Mouse (Mus musculus) forebrain, postnatal 0 days (tissue): ENCODE data around the gene Ptgs1. TPM values are rescaled to one million over a fixed set of nuclear protein-coding genes. Genes with fewer than 3 reads are reported as not detected.

ENCODE experiments used
- ATAC-seq: fragments of 200-750 bp; cut with Nextera tagmentation; 2 replicates; pipeline ENCODE4 v1.8.0; 2017; ENCODE audit warnings: mild to moderate bottlenecking, moderate library complexity
- DNase-seq: peaks from one replicate; pipeline ENCODE4 v3.0.0-alpha.2; 2015
- H3K27ac ChIP-seq: fragments of 300-500 bp; sonication (generic); 2 replicates; pipeline ENCODE4 v1.5.1; 2014; ENCODE audit warnings: low read depth, mild to moderate bottlenecking, antibody characterized with exemption, low read length, moderate library complexity, mixed read lengths
- H3K27me3 ChIP-seq: fragments of 300-500 bp; sonication (generic); 2 replicates; pipeline ENCODE4 v1.6.1; 2014; ENCODE audit warnings: mild to moderate bottlenecking, low read length, mixed read lengths; ENCODE audit not compliant: insufficient read depth
- H3K36me3 ChIP-seq: fragments of 300-500 bp; sonication (generic); 2 replicates; pipeline ENCODE4 v1.6.1; 2014; ENCODE audit warnings: mild to moderate bottlenecking, moderate library complexity; ENCODE audit not compliant: insufficient read depth
- H3K4me1 ChIP-seq: fragments of 300-500 bp; sonication (generic); 2 replicates; pipeline ENCODE4 v1.6.1; 2014; ENCODE audit warnings: antibody characterized with exemption; ENCODE audit not compliant: insufficient read depth
- H3K4me2 ChIP-seq: fragments of 300-500 bp; sonication (generic); 2 replicates; pipeline ENCODE4 v1.6.1; 2014; ENCODE audit warnings: low read depth, mild to moderate bottlenecking, moderate library complexity
- H3K4me3 ChIP-seq: fragments of 300-500 bp; sonication (generic); 2 replicates; pipeline ENCODE4 v1.5.1; 2014; ENCODE audit warnings: low read depth, low read length, mixed read lengths
- H3K9ac ChIP-seq: fragments of 300-500 bp; sonication (generic); 2 replicates; pipeline ENCODE4 v1.6.1; 2014; ENCODE audit warnings: mild to moderate bottlenecking
- H3K9me3 ChIP-seq: fragments of 300-500 bp; sonication (generic); 2 replicates; pipeline ENCODE4 v1.6.1; 2016; ENCODE audit warnings: low read length
- CTCF ChIP-seq: sonication (generic); IDR thresholded peaks from 2 replicates; pipeline ENCODE4 v1.5.1; 2016; ENCODE audit warnings: antibody characterized with exemption, control low read depth, low read depth
- whole genome bisulfite sequencing: fragments of 180-500 bp; shearing (Covaris S2); extraction: QIAGEN DNeasy Blood & Tissue Kit; methylation state at CpG from one replicate; pipeline ENCODE4 v1.1.7; 2014; 5-methylcytosine and 5-hydroxymethylcytosine counted together
- polyA plus RNA-seq: library from polyadenylated mRNA; unstranded; fragments of >200 nt; fragmentation: Nextera tagmentation; extraction: Ambion mirVana; gene quantifications from 2 replicates; pipeline ENCODE4 v1.2.1, GENCODE M21; 2015
- total RNA-seq: library from RNA; depleted of rRNA; stranded (reverse); fragments of >200 nt; gene quantifications from 2 replicates; pipeline ENCODE4 v1.2.3, GENCODE M21; 2014; rRNA removed

Gene Ptgs1
- total and polyA plus RNA-seq, 2 experiments from 2014 or later = 5.5 to 6.6 TPM

DNA sequence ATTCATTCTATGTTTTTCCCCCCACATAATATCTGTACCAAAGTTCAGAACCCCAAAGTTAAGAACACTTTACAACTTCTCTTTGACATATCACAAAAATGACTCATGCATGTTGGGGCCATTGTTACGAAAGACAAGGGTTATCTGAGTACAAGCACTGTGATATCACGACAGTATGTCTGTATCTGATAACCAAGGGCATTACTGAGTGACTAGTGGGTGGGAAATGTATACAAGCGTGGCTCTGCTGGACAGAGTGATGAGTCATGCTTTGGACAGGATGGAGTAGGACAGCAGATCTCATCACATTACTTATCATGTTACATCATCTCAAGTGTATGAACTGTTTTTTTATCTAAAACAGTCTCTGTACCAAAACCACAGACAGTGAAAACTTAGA is 48.5 kb downstream of the Ptgs1 start:
- H3K27ac ChIP-seq = no peak overlapping the region
- no peaks in the 10 kb centered on the region for H3K9me3 ChIP-seq
- 66% methylated on average over 3 of the region's 3 CpGs for WGBS
- H3K9ac ChIP-seq = no peak overlapping the region
- DNase-seq (no peak), ATAC-seq (no peak)
- H3K4me2 ChIP-seq = no peak overlapping the region
- H3K36me3 ChIP-seq = no peaks in the 10 kb centered on the region
- no peaks in the 10 kb centered on the region for H3K4me1 ChIP-seq
- no peaks in the 10 kb centered on the region for H3K27me3 ChIP-seq
- H3K4me3 ChIP-seq = no peak overlapping the region
- TF ChIP-seq CTCF = no peak

GRCm38 (mm10) chr2:36281138-36281537 is 50.9 kb downstream of the Ptgs1 start:
- DNase-seq (no peak), ATAC-seq (no peak)
- no peak overlapping the region for H3K4me3 ChIP-seq
- TF ChIP-seq CTCF = no peak
- H3K9ac ChIP-seq = no peak overlapping the region
- no peak overlapping the region for H3K27ac ChIP-seq
- H3K9me3 ChIP-seq = no peaks in the 10 kb centered on the region
- H3K36me3 ChIP-seq = no peaks in the 10 kb centered on the region
- H3K27me3 ChIP-seq = no peaks in the 10 kb centered on the region
- H3K4me2 ChIP-seq = no peak overlapping the region
- no peaks in the 10 kb centered on the region for H3K4me1 ChIP-seq
- WGBS = 71% methylated on average over 1 of the region's 1 CpGs

DNA sequence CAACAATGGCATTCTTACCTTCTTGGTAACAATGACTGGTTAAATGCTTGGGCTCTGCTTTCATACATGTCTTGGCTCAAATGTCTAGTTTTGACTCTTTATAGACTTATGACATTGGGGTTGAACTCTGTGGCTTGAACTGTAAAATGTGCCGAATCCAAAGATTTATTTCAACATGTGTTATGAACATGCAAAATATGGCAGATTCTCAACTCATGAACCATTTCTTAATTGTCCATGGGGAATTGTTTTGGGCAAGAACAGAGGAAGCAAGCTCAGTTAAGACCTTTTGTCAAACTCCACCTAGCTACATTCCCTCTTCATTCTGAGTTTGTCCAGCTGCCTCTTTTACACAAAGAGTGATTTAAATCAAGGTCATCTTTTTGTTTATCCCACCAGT is 52.1 kb downstream of the Ptgs1 start:
- ATAC-seq (no peak), DNase-seq (no peak)
- Histone ChIP-seq H3K9ac (no peak overlapping the region), H3K4me1 (no peaks in the 10 kb centered on the region), H3K27me3 (no peaks in the 10 kb centered on the region), H3K36me3 (no peaks in the 10 kb centered on the region), H3K4me2 (no peak overlapping the region), H3K27ac (no peak overlapping the region), H3K4me3 (no peak overlapping the region), H3K9me3 (no peaks in the 10 kb centered on the region)
- no peak for TF ChIP-seq CTCF
- WGBS = 89% methylated on average over 1 of the region's 1 CpGs

Other genes with a start within 250 kb of the Ptgs1 start
- 74.0 and 111 TPM in 2 replicates for gene Ndufa8, start 181.0 kb upstream of the Ptgs1 start, total RNA-seq
- 333 and 372 TPM in 2 replicates for gene Ndufa8, start 181.0 kb upstream of the Ptgs1 start, polyA plus RNA-seq
- 1.0 and 2.2 TPM in 2 replicates for gene Morn5, start 181.0 kb upstream of the Ptgs1 start, total RNA-seq
- gene Morn5, start 181.0 kb upstream of the Ptgs1 start, polyA plus RNA-seq = 3.9 and 4.4 TPM in 2 replicates
- 55.9 and 83.5 TPM in 2 replicates for gene Lhx6, start 125.0 kb upstream of the Ptgs1 start, total RNA-seq
- 16.4 and 31.0 TPM in 2 replicates for gene Lhx6, start 125.0 kb upstream of the Ptgs1 start, polyA plus RNA-seq
- 14.0 and 17.0 TPM in 2 replicates for gene Mrrf, start 94.0 kb upstream of the Ptgs1 start, total RNA-seq
- 12.9 and 21.9 TPM in 2 replicates for gene Mrrf, start 94.0 kb upstream of the Ptgs1 start, polyA plus RNA-seq
- 54.6 and 61.4 TPM in 2 replicates for gene Rbm18, start 93.7 kb upstream of the Ptgs1 start, total RNA-seq
- 86.4 and 98.7 TPM in 2 replicates for gene Rbm18, start 93.7 kb upstream of the Ptgs1 start, polyA plus RNA-seq
- not detected in 2 replicates for gene Olfr338, start 143.1 kb downstream of the Ptgs1 start, total RNA-seq
- not detected in 2 replicates for gene Olfr338, start 143.1 kb downstream of the Ptgs1 start, polyA plus RNA-seq
- gene Olfr339, start 188.5 kb downstream of the Ptgs1 start, total RNA-seq = not detected in 2 replicates
- not detected in 2 replicates for gene Olfr339, start 188.5 kb downstream of the Ptgs1 start, polyA plus RNA-seq
- not detected in 2 replicates for gene Olfr340, start 222.2 kb downstream of the Ptgs1 start, total RNA-seq
- not detected in 2 replicates for gene Olfr340, start 222.2 kb downstream of the Ptgs1 start, polyA plus RNA-seq